Mouse (Mus musculus): ENCODE measurements around the gene Rrbp1. TPM values are rescaled to one million over a fixed set of nuclear protein-coding genes. Genes with fewer than 3 reads are reported as not detected.

The Rrbp1 gene
- polyA plus RNA-seq, 1 experiment from 2014 or later: 48.7 TPM

GRCm38 (mm10) chr2:143975146-143975649 lies 35.9 kb downstream of the Rrbp1 start:
- Histone ChIP-seq H3K27ac (replicated peaks) (no peak overlapping the region), H3K4me2 (replicated peaks) (no peak overlapping the region), H3K36me3 (0 out of 2 replicates have a peak, but pooled peaks cover 20% of the 10 kb centered on the region), H3K9me3 (no peaks in the 10 kb centered on the region), H3K27me3 (no peaks in the 10 kb centered on the region), H3K9ac (replicated peaks) (no peak overlapping the region), H3K4me3 (no peak overlapping the region), H3K4me1 (no peaks in the 10 kb centered on the region)
- ATAC-seq (ENCODE audit: low FRiP score, low read depth): no peak
- WGBS: 96% methylated on average over 5 of the region's 5 CpGs

- H3K27ac ChIP-seq (replicated peaks): no peak overlapping the region
- H3K36me3 ChIP-seq: peaks cover 27% of the 10 kb centered on the region
- no peaks in the 10 kb centered on the region for H3K27me3 ChIP-seq
- WGBS: 91% methylated on average over 7 of the region's 7 CpGs
- H3K9me3 ChIP-seq: no peaks in the 10 kb centered on the region
- H3K4me2 ChIP-seq (replicated peaks): no peak overlapping the region
- no peak for ATAC-seq (ENCODE audit: low FRiP score, low read depth)
- no peaks in the 10 kb centered on the region for H3K4me1 ChIP-seq
- no peak overlapping the region for H3K9ac ChIP-seq (replicated peaks)
- no peak overlapping the region for H3K4me3 ChIP-seq
Measured at GRCm38 (mm10) chr2:143973161-143973560, 37.9 kb downstream of the Rrbp1 start.

GRCm38 (mm10) chr2:143971887-143972286 lies 39.2 kb downstream of the Rrbp1 start:
- H3K9me3 ChIP-seq: no peaks in the 10 kb centered on the region
- WGBS: 86% methylated on average over 2 of the region's 2 CpGs
- peaks cover 37% of the 10 kb centered on the region for H3K36me3 ChIP-seq
- H3K9ac ChIP-seq (replicated peaks): no peak overlapping the region
- no peak overlapping the region for H3K27ac ChIP-seq (replicated peaks)
- no peaks in the 10 kb centered on the region for H3K27me3 ChIP-seq
- no peaks in the 10 kb centered on the region for H3K4me1 ChIP-seq
- ATAC-seq (ENCODE audit: low FRiP score, low read depth): no peak
- H3K4me2 ChIP-seq (replicated peaks): no peak overlapping the region
- H3K4me3 ChIP-seq: no peak overlapping the region

GRCm38 (mm10) chr2:143970841-143971240 lies 40.2 kb downstream of the Rrbp1 start:
- H3K4me3 ChIP-seq: no peak overlapping the region
- H3K4me2 ChIP-seq (replicated peaks): no peak overlapping the region
- no peaks in the 10 kb centered on the region for H3K4me1 ChIP-seq
- H3K9me3 ChIP-seq: no peaks in the 10 kb centered on the region
- peaks cover 48% of the 10 kb centered on the region for H3K36me3 ChIP-seq
- H3K9ac ChIP-seq (replicated peaks): no peak overlapping the region
- H3K27ac ChIP-seq (replicated peaks): no peak overlapping the region
- WGBS: 98% methylated on average over 2 of the region's 2 CpGs
- no peak for ATAC-seq (ENCODE audit: low FRiP score, low read depth)
- no peaks in the 10 kb centered on the region for H3K27me3 ChIP-seq

GRCm38 (mm10) chr2:143969260-143969659 lies 41.8 kb downstream of the Rrbp1 start:
- Histone ChIP-seq H3K4me2 (replicated peaks) (no peak overlapping the region), H3K4me1 (no peaks in the 10 kb centered on the region), H3K27me3 (no peaks in the 10 kb centered on the region), H3K9me3 (no peaks in the 10 kb centered on the region), H3K36me3 (peaks cover 60% of the 10 kb centered on the region), H3K4me3 (no peak overlapping the region), H3K27ac (replicated peaks) (no peak overlapping the region), H3K9ac (replicated peaks) (no peak overlapping the region)
- WGBS: 95% methylated on average over 7 of the region's 7 CpGs
- no peak for ATAC-seq (ENCODE audit: low FRiP score, low read depth)

GRCm38 (mm10) chr2:143963318-143963717 lies 47.7 kb downstream of the Rrbp1 start:
- H3K27me3 ChIP-seq: no peaks in the 10 kb centered on the region
- H3K4me2 ChIP-seq (replicated peaks): no peak overlapping the region
- H3K9ac ChIP-seq (replicated peaks): no peak overlapping the region
- H3K4me1 ChIP-seq: no peaks in the 10 kb centered on the region
- peaks cover 74% of the 10 kb centered on the region for H3K36me3 ChIP-seq
- WGBS: 100% methylated on average over 1 of the region's 1 CpGs
- H3K9me3 ChIP-seq: 0 out of 2 replicates have a peak, but pooled peaks cover 3% of the 10 kb centered on the region
- no peak overlapping the region for H3K4me3 ChIP-seq
- H3K27ac ChIP-seq (replicated peaks): no peak overlapping the region
- ATAC-seq (ENCODE audit: low FRiP score, low read depth): no peak

- no peak for ATAC-seq (ENCODE audit: low FRiP score, low read depth)
- H3K4me1 ChIP-seq: no peaks in the 10 kb centered on the region
- no peak overlapping the region for H3K4me2 ChIP-seq (replicated peaks)
- 96% methylated on average over 5 of the region's 5 CpGs for WGBS
- H3K4me3 ChIP-seq: no peak overlapping the region
- H3K9ac ChIP-seq (replicated peaks): no peak overlapping the region
- H3K36me3 ChIP-seq: peaks cover 77% of the 10 kb centered on the region
- H3K27me3 ChIP-seq: no peaks in the 10 kb centered on the region
- H3K27ac ChIP-seq (replicated peaks): no peak overlapping the region
- 0 out of 2 replicates have a peak, but pooled peaks cover 3% of the 10 kb centered on the region for H3K9me3 ChIP-seq
Measured at GRCm38 (mm10) chr2:143962192-143962591, 48.9 kb downstream of the Rrbp1 start.

GRCm38 (mm10) chr2:143955746-143956145 lies 55.3 kb downstream of the Rrbp1 start:
- Histone ChIP-seq H3K36me3 (peaks cover 77% of the 10 kb centered on the region), H3K27me3 (no peaks in the 10 kb centered on the region)
- WGBS: 96% methylated on average over 4 of the region's 4 CpGs

GRCm38 (mm10) chr2:143955004-143955403 lies 56.1 kb downstream of the Rrbp1 start:
- no peak for ATAC-seq (ENCODE audit: low FRiP score, low read depth)
- no peak overlapping the region for H3K4me2 ChIP-seq (replicated peaks)
- H3K36me3 ChIP-seq: peaks cover 83% of the 10 kb centered on the region

More at GRCm38 (mm10) chr2:143955746-143956145, 55.3 kb downstream of the Rrbp1 start:
- Histone ChIP-seq H3K9me3 (0 out of 2 replicates have a peak, but pooled peaks cover 3% of the 10 kb centered on the region), H3K9ac (replicated peaks) (no peak overlapping the region), H3K4me3 (no peak overlapping the region), H3K4me2 (replicated peaks) (no peak overlapping the region), H3K27ac (replicated peaks) (no peak overlapping the region), H3K4me1 (no peaks in the 10 kb centered on the region)
- ATAC-seq (ENCODE audit: low FRiP score, low read depth): no peak

GRCm38 (mm10) chr2:143953944-143954343 lies 57.1 kb downstream of the Rrbp1 start:
- ATAC-seq (ENCODE audit: low FRiP score, low read depth): no peak
- no peaks in the 10 kb centered on the region for H3K4me1 ChIP-seq
- no peak overlapping the region for H3K9ac ChIP-seq (replicated peaks)
- H3K27me3 ChIP-seq: no peaks in the 10 kb centered on the region
- H3K4me2 ChIP-seq (replicated peaks): no peak overlapping the region
- H3K4me3 ChIP-seq: no peak overlapping the region
- peaks cover 88% of the 10 kb centered on the region for H3K36me3 ChIP-seq
- WGBS: 83% methylated on average over 4 of the region's 4 CpGs
- H3K27ac ChIP-seq (replicated peaks): no peak overlapping the region
- H3K9me3 ChIP-seq: no peaks in the 10 kb centered on the region

More at GRCm38 (mm10) chr2:143955004-143955403, 56.1 kb downstream of the Rrbp1 start:
- WGBS: 91% methylated on average over 4 of the region's 4 CpGs
- no peak overlapping the region for H3K4me3 ChIP-seq
- H3K27me3 ChIP-seq: no peaks in the 10 kb centered on the region
- no peaks in the 10 kb centered on the region for H3K4me1 ChIP-seq
- no peak overlapping the region for H3K27ac ChIP-seq (replicated peaks)
- no peak overlapping the region for H3K9ac ChIP-seq (replicated peaks)
- H3K9me3 ChIP-seq: 0 out of 2 replicates have a peak, but pooled peaks cover 3% of the 10 kb centered on the region

- Histone ChIP-seq H3K9ac (replicated peaks) (no peak overlapping the region), H3K36me3 (peaks cover 94% of the 10 kb centered on the region), H3K27me3 (no peaks in the 10 kb centered on the region), H3K27ac (replicated peaks) (no peak overlapping the region), H3K4me1 (no peaks in the 10 kb centered on the region), H3K4me2 (replicated peaks) (no peak overlapping the region), H3K4me3 (no peak overlapping the region), H3K9me3 (no peaks in the 10 kb centered on the region)
- 92% methylated on average over 5 of the region's 5 CpGs for WGBS
- no peak for ATAC-seq (ENCODE audit: low FRiP score, low read depth)
Measured at GRCm38 (mm10) chr2:143951546-143952315, 59.3 kb downstream of the Rrbp1 start.

- H3K4me2 ChIP-seq (replicated peaks): no peak overlapping the region
- H3K4me1 ChIP-seq: no peaks in the 10 kb centered on the region
- ATAC-seq (ENCODE audit: low FRiP score, low read depth): no peak
- no peak overlapping the region for H3K4me3 ChIP-seq
- no peaks in the 10 kb centered on the region for H3K9me3 ChIP-seq
- no peak overlapping the region for H3K27ac ChIP-seq (replicated peaks)
- H3K36me3 ChIP-seq: peaks cover 95% of the 10 kb centered on the region
- 79% methylated on average over 1 of the region's 1 CpGs for WGBS
- H3K9ac ChIP-seq (replicated peaks): no peak overlapping the region
- H3K27me3 ChIP-seq: no peaks in the 10 kb centered on the region
Measured at GRCm38 (mm10) chr2:143951028-143951420, 60.0 kb downstream of the Rrbp1 start.

Measured in midbrain, embryonic 12.5 days (tissue).